Mouse (Mus musculus): Measurements from ENCODE around the gene Tnpo1.

DNA sequence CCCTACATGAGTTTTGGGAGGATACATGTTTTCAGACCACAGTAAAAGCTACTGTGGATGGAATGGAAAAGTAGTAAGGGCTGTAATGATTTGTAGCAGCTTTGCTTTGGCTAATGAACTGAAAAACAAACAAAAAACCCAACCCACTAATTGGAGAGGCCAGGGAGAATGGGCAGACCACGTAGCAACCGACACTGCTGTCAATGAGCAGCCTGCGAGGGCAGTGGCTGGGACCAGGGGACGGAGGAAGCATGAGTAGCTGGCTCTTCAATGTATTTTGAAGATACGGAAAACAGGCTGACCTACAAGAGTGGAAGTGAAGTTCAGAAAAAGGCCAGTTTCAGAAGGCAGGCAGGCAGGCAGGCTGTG lies 11.4 kb downstream of the Tnpo1 start:
- TF ChIP-seq CTCF (conservative IDR thresholded peaks at IDR 0.05; ENCODE audit: low read length) (no peak), POU5F1 (IDR thresholded peaks at IDR 0.05; ENCODE audit: borderline replicate concordance, low read length) (no peak), NANOG (IDR thresholded peaks at IDR 0.05; ENCODE audit: borderline replicate concordance, low read length) (no peak)
